Mouse (Mus musculus) brain, embryonic 14.5 days (tissue): Measurements from ENCODE around the gene Fkbp1b.

Experiments used
- CTCF ChIP-seq: fragments of 200-500 bp; IDR thresholded peaks from 2 replicates; pipeline ENCODE4 v1.5.1; 2012; ENCODE audit warnings: inconsistent platforms, mild to moderate bottlenecking, moderate library complexity, borderline replicate concordance; ENCODE audit not compliant: insufficient read depth, insufficient read length; ENCODE audit errors: extremely low read depth
- POLR2A ChIP-seq: fragments of 200-500 bp; IDR thresholded peaks from 2 replicates; pipeline ENCODE4 v1.6.1; 2012; ENCODE audit warnings: mild to moderate bottlenecking, inconsistent platforms, borderline replicate concordance; ENCODE audit not compliant: poor library complexity, insufficient read depth, insufficient read length, severe bottlenecking; ENCODE audit errors: extremely low read depth

GRCm38 (mm10) chr12:4842890-4843597, 1.7 kb upstream of the Fkbp1b start, which contains the start of gene Wdcp:
- TF ChIP-seq POLR2A (no peak; the same call in 1 of the 2 replicates), CTCF (no peak)
